Mouse (Mus musculus) midbrain, embryonic 15.5 days (tissue): Measurements from ENCODE around the gene Hoxd4. TPM values are rescaled to one million over a fixed set of nuclear protein-coding genes. Genes with fewer than 3 reads are reported as not detected.

Experiments used
- ATAC-seq: fragments of 200-750 bp; cut with Nextera tagmentation; replicated peaks from 2 replicates; pipeline ENCODE4 v1.8.0; 2017; ENCODE audit warnings: moderate TSS enrichment
- H3K27ac ChIP-seq: fragments of 300-500 bp; sonication (generic); 2 replicates; pipeline ENCODE4 v1.5.1; 2015; ENCODE audit warnings: mild to moderate bottlenecking, inconsistent platforms
- H3K27me3 ChIP-seq: fragments of 300-500 bp; sonication (generic); replicated peaks from 2 replicates; pipeline ENCODE4 v1.6.1; 2015; ENCODE audit warnings: inconsistent platforms
- H3K36me3 ChIP-seq: fragments of 300-500 bp; sonication (generic); replicated peaks from 2 replicates; pipeline ENCODE4 v1.6.1; 2015; ENCODE audit warnings: inconsistent platforms
- H3K4me1 ChIP-seq: fragments of 300-500 bp; sonication (generic); 2 replicates; pipeline ENCODE4 v1.6.1; 2015; ENCODE audit warnings: inconsistent platforms
- H3K4me2 ChIP-seq: fragments of 300-500 bp; sonication (generic); 2 replicates; pipeline ENCODE4 v1.6.1; 2015; ENCODE audit warnings: inconsistent platforms, mild to moderate bottlenecking, moderate library complexity
- H3K4me3 ChIP-seq: fragments of 300-500 bp; sonication (generic); 2 replicates; pipeline ENCODE4 v1.5.1; 2015; ENCODE audit warnings: mild to moderate bottlenecking, inconsistent platforms
- H3K9ac ChIP-seq: fragments of 300-500 bp; sonication (generic); 2 replicates; pipeline ENCODE4 v1.6.1; 2015; ENCODE audit warnings: mild to moderate bottlenecking, inconsistent platforms
- H3K9me3 ChIP-seq: fragments of 300-500 bp; sonication (generic); 2 replicates; pipeline ENCODE4 v1.6.1; 2016; ENCODE audit warnings: inconsistent platforms
- WGBS: fragments of 180-500 bp; shearing (Covaris S2); methylation state at CpG from one replicate; pipeline ENCODE4 v1.1.7; 2015; ENCODE audit warnings: mixed read lengths; 5-methylcytosine and 5-hydroxymethylcytosine counted together
- polyA plus RNA-seq: library from polyadenylated mRNA; unstranded; fragments of >200 nt; fragmentation: Nextera tagmentation; extraction: Ambion mirVana; gene quantifications from 2 replicates; pipeline ENCODE4 v1.2.1, GENCODE M21; 2015

Hoxd4 gene
- polyA plus RNA-seq, 1 experiment from 2014 or later, result not detected

GRCm38 (mm10) chr2:74750731-74751250 lies 39.1 kb downstream of the Hoxd4 start:
- Histone ChIP-seq H3K4me2 (no peak overlapping the region), H3K9ac (no peak overlapping the region), H3K4me3 (no peak overlapping the region)

GRCm38 (mm10) chr2:74751861-74752260 lies 40.1 kb downstream of the Hoxd4 start:
- no peak overlapping the region for H3K27ac ChIP-seq
- H3K9me3 ChIP-seq, result no peaks in the 10 kb centered on the region
- H3K4me3 ChIP-seq, result no peak overlapping the region
- 60% methylated on average over 1 of the region's 1 CpGs for WGBS
- H3K27me3 ChIP-seq, result peaks cover 90% of the 10 kb centered on the region
- H3K36me3 ChIP-seq, result no peaks in the 10 kb centered on the region
- ATAC-seq, result no peak
- no peak overlapping the region for H3K4me2 ChIP-seq
- H3K4me1 ChIP-seq, result peaks cover 17% of the 10 kb centered on the region
- no peak overlapping the region for H3K9ac ChIP-seq

More at GRCm38 (mm10) chr2:74750731-74751250, 39.1 kb downstream of the Hoxd4 start:
- H3K9me3 ChIP-seq, result no peaks in the 10 kb centered on the region
- H3K27ac ChIP-seq, result no peak overlapping the region
- H3K4me1 ChIP-seq, result peaks cover 17% of the 10 kb centered on the region
- H3K27me3 ChIP-seq, result peaks cover 91% of the 10 kb centered on the region
- no peaks in the 10 kb centered on the region for H3K36me3 ChIP-seq
- no peak for ATAC-seq
- 16% methylated on average over 5 of the region's 5 CpGs for WGBS

- peaks cover 89% of the 10 kb centered on the region for H3K27me3 ChIP-seq
- H3K4me3 ChIP-seq, result peak overlapping the region; percentile 17
- H3K4me2 ChIP-seq, result peak overlapping the region; percentile 25
- no peak overlapping the region for H3K27ac ChIP-seq
- peaks cover 17% of the 10 kb centered on the region for H3K4me1 ChIP-seq
- no peaks in the 10 kb centered on the region for H3K9me3 ChIP-seq
- H3K9ac ChIP-seq, result no peak overlapping the region
- ATAC-seq, result no peak
- under 1% methylated on average over 45 of the region's 45 CpGs for whole genome bisulfite sequencing
- H3K36me3 ChIP-seq, result no peaks in the 10 kb centered on the region
These were observed 40.9 kb downstream of the Hoxd4 start for GRCm38 (mm10) chr2:74752431-74753174.

- Histone ChIP-seq H3K27ac (no peak overlapping the region), H3K9ac (no peak overlapping the region), H3K36me3 (no peaks in the 10 kb centered on the region), H3K4me3 (peak overlapping the region; percentile 17), H3K27me3 (peaks cover 93% of the 10 kb centered on the region), H3K4me1 (peaks cover 17% of the 10 kb centered on the region), H3K9me3 (no peaks in the 10 kb centered on the region), H3K4me2 (peak overlapping the region; percentile 25)
- WGBS, result under 1% methylated on average over 25 of the region's 25 CpGs
- ATAC-seq, result no peak
These were observed 41.4 kb downstream of the Hoxd4 start for GRCm38 (mm10) chr2:74753175-74753523.

GRCm38 (mm10) chr2:74753711-74754110 lies 42.0 kb downstream of the Hoxd4 start:
- WGBS, result 16% methylated on average over 5 of the region's 5 CpGs
- ATAC-seq, result no peak
- no peak overlapping the region for H3K9ac ChIP-seq
- H3K4me2 ChIP-seq, result no peak overlapping the region
- H3K27me3 ChIP-seq, result peaks cover 93% of the 10 kb centered on the region
- H3K4me1 ChIP-seq, result peaks cover 17% of the 10 kb centered on the region
- H3K4me3 ChIP-seq, result no peak overlapping the region
- H3K36me3 ChIP-seq, result no peaks in the 10 kb centered on the region
- H3K9me3 ChIP-seq, result no peaks in the 10 kb centered on the region
- no peak overlapping the region for H3K27ac ChIP-seq

GRCm38 (mm10) chr2:74760146-74760545 lies 48.4 kb downstream of the Hoxd4 start:
- H3K9ac ChIP-seq, result no peak overlapping the region

GRCm38 (mm10) chr2:74761941-74762340 lies 50.2 kb downstream of the Hoxd4 start:
- H3K36me3 ChIP-seq, result no peaks in the 10 kb centered on the region
- peaks cover 16% of the 10 kb centered on the region for H3K4me1 ChIP-seq
- peak overlapping the region; percentile 88; the same call in 1 of the 2 replicates for H3K4me2 ChIP-seq
- H3K27me3 ChIP-seq, result peaks cover 90% of the 10 kb centered on the region
- no peak for ATAC-seq
- no peak overlapping the region for H3K27ac ChIP-seq
- 6% methylated on average over 13 of the region's 13 CpGs for WGBS
- H3K9ac ChIP-seq, result no peak overlapping the region
- H3K4me3 ChIP-seq, result no peak overlapping the region
- no peaks in the 10 kb centered on the region for H3K9me3 ChIP-seq

More at GRCm38 (mm10) chr2:74760146-74760545, 48.4 kb downstream of the Hoxd4 start:
- H3K27me3 ChIP-seq, result peaks cover 88% of the 10 kb centered on the region
- no peak overlapping the region for H3K4me2 ChIP-seq
- peaks cover 16% of the 10 kb centered on the region for H3K4me1 ChIP-seq
- no peak for ATAC-seq
- no peaks in the 10 kb centered on the region for H3K9me3 ChIP-seq
- WGBS, result 0% methylated on average over 1 of the region's 1 CpGs
- H3K27ac ChIP-seq, result no peak overlapping the region
- H3K4me3 ChIP-seq, result no peak overlapping the region
- no peaks in the 10 kb centered on the region for H3K36me3 ChIP-seq

GRCm38 (mm10) chr2:74762522-74763244 lies 51.0 kb downstream of the Hoxd4 start, which contains the start of gene Hoxd1:
Gene Hoxd1, plus strand, starts transcription at chr2:74762980.
- H3K27me3 ChIP-seq, result peaks cover 86% of the 10 kb centered on the region
- H3K4me2 ChIP-seq, result peak within 1 kb of the TSS; percentile 88
- H3K27ac ChIP-seq, result no peak within 1 kb of the TSS
- H3K4me1 ChIP-seq, result peaks cover 16% of the 10 kb centered on the region
- H3K9ac ChIP-seq, result no peak within 1 kb of the TSS
- no peaks in the 10 kb centered on the region for H3K36me3 ChIP-seq
- ATAC-seq, result peak; percentile 81
- H3K4me3 ChIP-seq, result peak within 1 kb of the TSS; percentile 46
- H3K9me3 ChIP-seq, result no peaks in the 10 kb centered on the region
- under 1% methylated on average over 61 of the region's 61 CpGs for WGBS

GRCm38 (mm10) chr2:74763245-74763735 lies 51.6 kb downstream of the Hoxd4 start:
- no peak; the same call in 1 of the 2 replicates for ATAC-seq
- WGBS, result 2% methylated on average over 46 of the region's 53 CpGs

GRCm38 (mm10) chr2:74763976-74764375 lies 52.2 kb downstream of the Hoxd4 start:
- Histone ChIP-seq H3K9ac (no peak overlapping the region), H3K27ac (no peak overlapping the region), H3K4me2 (no peak overlapping the region), H3K9me3 (no peaks in the 10 kb centered on the region), H3K4me3 (no peak overlapping the region), H3K36me3 (no peaks in the 10 kb centered on the region), H3K4me1 (peaks cover 16% of the 10 kb centered on the region), H3K27me3 (peaks cover 82% of the 10 kb centered on the region)
- 54% methylated on average over 10 of the region's 10 CpGs for WGBS
- no peak for ATAC-seq

More at GRCm38 (mm10) chr2:74763245-74763735, 51.6 kb downstream of the Hoxd4 start:
- no peak overlapping the region for H3K27ac ChIP-seq
- H3K9me3 ChIP-seq, result no peaks in the 10 kb centered on the region
- H3K36me3 ChIP-seq, result no peaks in the 10 kb centered on the region
- no peak overlapping the region for H3K9ac ChIP-seq
- peak overlapping the region; percentile 46 for H3K4me3 ChIP-seq
- peak overlapping the region; percentile 88 for H3K4me2 ChIP-seq
- peaks cover 81% of the 10 kb centered on the region for H3K27me3 ChIP-seq
- H3K4me1 ChIP-seq, result peaks cover 16% of the 10 kb centered on the region

- H3K4me2 ChIP-seq, result no peak overlapping the region
- WGBS, result 84% methylated on average over 2 of the region's 2 CpGs
- ATAC-seq, result no peak
These were observed 62.6 kb downstream of the Hoxd4 start for GRCm38 (mm10) chr2:74774359-74774758.

More at GRCm38 (mm10) chr2:74774359-74774758, 62.6 kb downstream of the Hoxd4 start:
- Histone ChIP-seq H3K27me3 (0 out of 2 replicates have a peak, but pooled peaks cover 5% of the 10 kb centered on the region), H3K4me1 (no peaks in the 10 kb centered on the region), H3K9ac (no peak overlapping the region), H3K9me3 (no peaks in the 10 kb centered on the region), H3K27ac (no peak overlapping the region), H3K4me3 (no peak overlapping the region), H3K36me3 (no peaks in the 10 kb centered on the region)
